10 mouse cellular contexts compared by ENCODE assay signal in genomic region chr10:112105785-112106184, GRCm38 (mm10). TPM values are rescaled to one million over a fixed set of nuclear protein-coding genes. Genes with fewer than 3 reads are reported as not detected.
DNase-seq lines count a peak whose midpoint lies in the region; ATAC-seq and TF ChIP-seq lines count a peak whose summit lies in the region.
"Not testable (repeated sequence)": the region's sequence is repeated elsewhere in the genome, so short reads cannot be mapped to it uniquely, and the experiment has no call there.
"Had no signal": no experiment of that assay in that cellular context is flagged by ENCODE, and none has a peak within 500 bp of the region (broad histone marks: within the 10 kb centered on the region; RNA-seq: fewer than 3 reads in every experiment).

No protein-coding gene starts in this region.

- H3K27ac ChIP-seq in embryonic facial prominence, embryonic 14.5 days (replicated peaks; ENCODE audit: low read depth, low read length); liver, embryonic 14.5 days: not testable (repeated sequence)

- not testable (repeated sequence) for H3K36me3 ChIP-seq in E14TG2a.4 (ENCODE audit: insufficient read depth, low read length); embryonic facial prominence, embryonic 14.5 days (ENCODE audit: control insufficient read depth, insufficient read depth, low read length); liver, embryonic 14.5 days (replicated peaks; ENCODE audit: control insufficient read depth, insufficient read depth, low read depth)

- not testable (repeated sequence) for TF ChIP-seq EP300 in liver, embryonic 14.5 days (IDR thresholded peaks at IDR 0.05; ENCODE audit: low read depth)

- not testable (repeated sequence) for H3K27me3 ChIP-seq in E14TG2a.4 (ENCODE audit: insufficient read depth, low read length); embryonic facial prominence, embryonic 14.5 days (replicated peaks; ENCODE audit: control insufficient read depth, insufficient read depth, low read length); liver, embryonic 14.5 days (ENCODE audit: control insufficient read depth, insufficient read depth, low read length)

- peaks cover 17% of the 10 kb centered on the region for H3K9me3 ChIP-seq in E14TG2a.4 (ENCODE audit: low read length)
- H3K9me3 ChIP-seq in embryonic facial prominence, embryonic 14.5 days (ENCODE audit: control insufficient read depth, low read length); liver, embryonic 14.5 days (ENCODE audit: control insufficient read depth, low read length): not testable (repeated sequence)

- WGBS in embryonic facial prominence, embryonic 14.5 days: 4% methylated on average over 5 of the region's 5 CpGs
- 5% methylated on average over 5 of the region's 5 CpGs for WGBS in liver, embryonic 14.5 days (ENCODE audit: insufficient replicate concordance)

- TF ChIP-seq CTCF in E14TG2a.4 (conservative IDR thresholded peaks at IDR 0.05; ENCODE audit: low read length): peak; percentile 77
- TF ChIP-seq CTCF in liver, embryonic 14.5 days (IDR thresholded peaks at IDR 0.05; ENCODE audit: low read depth): peak; percentile 76

- not testable (repeated sequence) for H3K4me1 ChIP-seq in E14TG2a.4 (replicated peaks; ENCODE audit: low read depth, low read length); embryonic facial prominence, embryonic 14.5 days (ENCODE audit: control insufficient read depth, insufficient read depth, low read length); liver, embryonic 14.5 days (replicated peaks; ENCODE audit: control insufficient read depth in 2 of 2, insufficient read depth in 2 of 2, low read length in 1 of 2)

- H3K4me3 ChIP-seq in E14TG2a.4 (replicated peaks; ENCODE audit: low read length); embryonic facial prominence, embryonic 14.5 days (ENCODE audit: low read depth, low read length); liver, embryonic 14.5 days (ENCODE audit: insufficient read depth in 1 of 2, low read depth in 2 of 2, low read length in 2 of 2): not testable (repeated sequence)

- H3K4me2 ChIP-seq in embryonic facial prominence, embryonic 14.5 days (ENCODE audit: low read depth, low read length); liver, embryonic 14.5 days (ENCODE audit: low read depth): not testable (repeated sequence)

- intact Hi-C loops in heart, postnatal 10 days (cut with DNase I): loop anchor here (2.0 to 10.0 kb wide), 2 partner anchors 129 to 611 kb away; no protein-coding TSS in a partner anchor

- H3K9ac ChIP-seq in embryonic facial prominence, embryonic 14.5 days (ENCODE audit: low read depth, low read length); liver, embryonic 14.5 days (replicated peaks): not testable (repeated sequence)

- ATAC-seq in embryonic facial prominence, embryonic 14.5 days (ENCODE audit: low read depth); liver, embryonic 14.5 days (ENCODE audit: insufficient read depth): not testable (repeated sequence)

- DNase-seq in brain, adult 2 months (ENCODE audit: low read depth, low spot score): peak; percentile 25
- peak; percentile 23 for DNase-seq in embryonic facial prominence, embryonic 14.5 days (ENCODE audit: low spot score)
- DNase-seq in heart, postnatal 10 days: peak; percentile 42 to 66
- peak; percentile 28 to 74 for DNase-seq in layer of hippocampus, adult 18-20 months (ENCODE audit: low spot score in 2 of 2)
- peak in 1 of 3 experiments; percentile 4 for DNase-seq in liver, embryonic 14.5 days (ENCODE audit: low read depth in 3 of 3, low spot score in 3 of 3)
- DNase-seq in ovary, postnatal 10 days (ENCODE audit: low spot score): peak; percentile 16
- peak; percentile 51 for DNase-seq in thymus, postnatal 0 days (ENCODE audit: low spot score)

RNA-seq across cellular contexts. Expression of gene Glipr1l2, which starts 22.6 kb away (rescaled TPM):
- polyA plus RNA-seq in embryonic facial prominence, embryonic 14.5 days (2014; fragmentation: Nextera tagmentation; extraction: Ambion mirVana): not detected in 2 replicates
- total RNA-seq in heart, postnatal 10 days (2021): not detected
- total RNA-seq in layer of hippocampus, adult 18-20 months (2021): not detected
- polyA plus RNA-seq in liver, embryonic 14.5 days (2012; rRNA removed): not detected in 2 replicates
- not detected in 2 replicates for polyA plus RNA-seq in liver, embryonic 14.5 days (2014; fragmentation: Nextera tagmentation; extraction: Ambion mirVana)
- not detected in 2 replicates for polyA plus RNA-seq in thymus, postnatal 0 days (2015; fragmentation: Nextera tagmentation; extraction: Ambion mirVana)
- polyA plus RNA-seq: heart, embryonic 14.5 days; macrophage had no signal

RNA-seq across cellular contexts. Expression of gene Glipr1l1, which starts 45.8 kb away (rescaled TPM):
- not detected in 2 replicates for polyA plus RNA-seq in embryonic facial prominence, embryonic 14.5 days (2014; fragmentation: Nextera tagmentation; extraction: Ambion mirVana)
- total RNA-seq in heart, postnatal 10 days (2021): not detected
- not detected for total RNA-seq in layer of hippocampus, adult 18-20 months (2021)
- polyA plus RNA-seq in liver, embryonic 14.5 days (2012; rRNA removed): not detected in 2 replicates
- not detected in 2 replicates for polyA plus RNA-seq in liver, embryonic 14.5 days (2014; fragmentation: Nextera tagmentation; extraction: Ambion mirVana)
- not detected in 2 replicates for polyA plus RNA-seq in thymus, postnatal 0 days (2015; fragmentation: Nextera tagmentation; extraction: Ambion mirVana)
- polyA plus RNA-seq: heart, embryonic 14.5 days; macrophage had no signal

RNA-seq across cellular contexts. Expression of gene Glipr1l3, which starts 54.3 kb away (rescaled TPM):
- polyA plus RNA-seq in embryonic facial prominence, embryonic 14.5 days (2014; fragmentation: Nextera tagmentation; extraction: Ambion mirVana): not detected in 2 replicates
- not detected for total RNA-seq in heart, postnatal 10 days (2021)
- not detected for total RNA-seq in layer of hippocampus, adult 18-20 months (2021)
- not detected in 2 replicates for polyA plus RNA-seq in liver, embryonic 14.5 days (2012; rRNA removed)
- polyA plus RNA-seq in liver, embryonic 14.5 days (2014; fragmentation: Nextera tagmentation; extraction: Ambion mirVana): not detected in 2 replicates
- not detected in 2 replicates for polyA plus RNA-seq in thymus, postnatal 0 days (2015; fragmentation: Nextera tagmentation; extraction: Ambion mirVana)
- polyA plus RNA-seq: heart, embryonic 14.5 days; macrophage had no signal

RNA-seq across cellular contexts. Expression of gene Caps2, which starts 57.6 kb away (rescaled TPM):
- 0.39 and 0.46 TPM in 2 replicates for polyA plus RNA-seq in embryonic facial prominence, embryonic 14.5 days (2014; fragmentation: Nextera tagmentation; extraction: Ambion mirVana)
- not detected for total RNA-seq in heart, postnatal 10 days (2021)
- under 1 TPM; 0.23 to 0.32 TPM for total RNA-seq in layer of hippocampus, adult 18-20 months (2021)
- not detected in 2 replicates for polyA plus RNA-seq in liver, embryonic 14.5 days (2012; rRNA removed)
- polyA plus RNA-seq in liver, embryonic 14.5 days (2014; fragmentation: Nextera tagmentation; extraction: Ambion mirVana): 0.05 TPM in 1 of 2 replicates, not detected in the other
- polyA plus RNA-seq in thymus, postnatal 0 days (2015; fragmentation: Nextera tagmentation; extraction: Ambion mirVana): not detected in 2 replicates
- polyA plus RNA-seq: macrophage had no signal
